Mouse (Mus musculus): ENCODE data around the gene Cdk5rap2. TPM values are rescaled to one million over a fixed set of nuclear protein-coding genes. Genes with fewer than 3 reads are reported as not detected.

The Cdk5rap2 gene
- polyA plus RNA-seq, 1 experiment from 2014 or later: 25.7 TPM

- Histone ChIP-seq H3K9me3 (ENCODE audit: control insufficient read depth, low read length) (no peaks in the 10 kb centered on the region), H3K4me1 (ENCODE audit: control insufficient read depth, insufficient read depth, low read length) (no peaks in the 10 kb centered on the region), H3K36me3 (ENCODE audit: control insufficient read depth, insufficient read depth, low read length) (no peaks in the 10 kb centered on the region), H3K4me2 (ENCODE audit: low read depth, severe bottlenecking) (no peak overlapping the region), H3K9ac (ENCODE audit: low read length) (no peak overlapping the region), H3K27ac (replicated peaks; ENCODE audit: low read depth, low read length) (no peak overlapping the region), H3K27me3 (ENCODE audit: control insufficient read depth, insufficient read depth, low read length) (no peaks in the 10 kb centered on the region), H3K4me3 (ENCODE audit: low read depth, low read length) (no peak overlapping the region)
- 85% methylated on average over 4 of the region's 4 CpGs for WGBS
- no peak for DNase-seq (ENCODE audit: low spot score)
- ATAC-seq (ENCODE audit: insufficient number of reproducible peaks, low FRiP score, low TSS enrichment, low read depth): no peak
Observed at GRCm38 (mm10) chr4:70334995-70335394, 75.2 kb downstream of the Cdk5rap2 start.

DNA sequence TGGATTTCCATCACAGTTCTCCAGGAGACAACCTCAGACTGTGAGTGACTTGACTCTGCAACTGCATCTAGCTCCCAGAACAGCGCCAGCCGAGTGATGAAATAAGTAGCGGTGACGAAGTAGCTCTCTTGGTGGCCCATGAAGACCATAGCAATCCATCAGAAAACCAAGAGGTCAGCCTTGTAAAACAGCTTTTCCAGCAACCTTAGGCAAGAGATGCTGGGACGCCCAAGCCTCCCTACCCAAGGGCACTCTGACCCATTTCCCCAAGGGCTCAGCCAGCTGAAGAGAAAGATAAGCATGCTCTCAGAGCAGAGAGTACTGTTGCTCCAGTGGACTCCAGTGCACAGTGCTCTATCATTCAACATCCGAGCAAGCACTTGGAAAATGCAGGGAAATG is 77.3 kb downstream of the Cdk5rap2 start:
- Histone ChIP-seq H3K4me3 (ENCODE audit: low read depth, low read length) (no peak overlapping the region), H3K27ac (replicated peaks; ENCODE audit: low read depth, low read length) (no peak overlapping the region), H3K9ac (ENCODE audit: low read length) (no peak overlapping the region), H3K4me1 (ENCODE audit: control insufficient read depth, insufficient read depth, low read length) (no peaks in the 10 kb centered on the region), H3K36me3 (ENCODE audit: control insufficient read depth, insufficient read depth, low read length) (no peaks in the 10 kb centered on the region), H3K27me3 (ENCODE audit: control insufficient read depth, insufficient read depth, low read length) (no peaks in the 10 kb centered on the region), H3K9me3 (ENCODE audit: control insufficient read depth, low read length) (no peaks in the 10 kb centered on the region), H3K4me2 (ENCODE audit: low read depth, severe bottlenecking) (no peak overlapping the region)
- 91% methylated on average over 6 of the region's 6 CpGs for WGBS
- ATAC-seq (ENCODE audit: insufficient number of reproducible peaks, low FRiP score, low TSS enrichment, low read depth) (no peak), DNase-seq (ENCODE audit: low spot score) (no peak)

GRCm38 (mm10) chr4:70332576-70332975 is 77.7 kb downstream of the Cdk5rap2 start:
- no peak for DNase-seq (ENCODE audit: low spot score)
- ATAC-seq (ENCODE audit: insufficient number of reproducible peaks, low FRiP score, low TSS enrichment, low read depth): no peak
- 88% methylated on average over 7 of the region's 7 CpGs for WGBS

GRCm38 (mm10) chr4:70331181-70331580 is 79.1 kb downstream of the Cdk5rap2 start:
- 92% methylated on average over 6 of the region's 6 CpGs for WGBS
- Histone ChIP-seq H3K4me2 (ENCODE audit: low read depth, severe bottlenecking) (no peak overlapping the region), H3K4me3 (ENCODE audit: low read depth, low read length) (no peak overlapping the region), H3K4me1 (ENCODE audit: control insufficient read depth, insufficient read depth, low read length) (no peaks in the 10 kb centered on the region), H3K36me3 (ENCODE audit: control insufficient read depth, insufficient read depth, low read length) (no peaks in the 10 kb centered on the region), H3K9me3 (ENCODE audit: control insufficient read depth, low read length) (no peaks in the 10 kb centered on the region), H3K27me3 (ENCODE audit: control insufficient read depth, insufficient read depth, low read length) (no peaks in the 10 kb centered on the region), H3K27ac (replicated peaks; ENCODE audit: low read depth, low read length) (no peak overlapping the region), H3K9ac (ENCODE audit: low read length) (no peak overlapping the region)
- ATAC-seq (ENCODE audit: insufficient number of reproducible peaks, low FRiP score, low TSS enrichment, low read depth) (no peak), DNase-seq (ENCODE audit: low spot score) (no peak)

More at GRCm38 (mm10) chr4:70332576-70332975, 77.7 kb downstream of the Cdk5rap2 start:
- Histone ChIP-seq H3K4me1 (ENCODE audit: control insufficient read depth, insufficient read depth, low read length) (no peaks in the 10 kb centered on the region), H3K36me3 (ENCODE audit: control insufficient read depth, insufficient read depth, low read length) (no peaks in the 10 kb centered on the region), H3K4me3 (ENCODE audit: low read depth, low read length) (no peak overlapping the region), H3K9me3 (ENCODE audit: control insufficient read depth, low read length) (no peaks in the 10 kb centered on the region), H3K4me2 (ENCODE audit: low read depth, severe bottlenecking) (no peak overlapping the region), H3K9ac (ENCODE audit: low read length) (no peak overlapping the region), H3K27ac (replicated peaks; ENCODE audit: low read depth, low read length) (no peak overlapping the region), H3K27me3 (ENCODE audit: control insufficient read depth, insufficient read depth, low read length) (no peaks in the 10 kb centered on the region)

DNA sequence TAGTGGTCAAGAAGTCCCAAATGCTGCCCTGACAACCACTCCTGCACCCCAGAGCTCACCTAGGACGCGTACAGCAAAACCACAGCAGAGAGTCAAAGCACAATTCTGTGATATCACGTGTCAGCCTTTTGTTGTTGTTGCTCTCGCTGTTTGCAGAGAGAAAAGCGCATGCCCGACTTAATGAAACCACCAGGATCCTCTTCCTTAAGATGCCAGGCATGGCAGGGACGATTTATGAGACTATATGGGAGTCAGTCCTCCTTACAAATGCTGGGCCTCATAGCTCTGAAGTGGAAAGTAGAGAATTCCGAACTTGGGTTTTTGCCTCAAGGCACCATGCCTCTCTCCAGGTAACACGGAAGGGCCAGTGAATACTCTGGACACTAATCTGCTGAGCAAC is 82.2 kb downstream of the Cdk5rap2 start:
- Histone ChIP-seq H3K9ac (ENCODE audit: low read length) (no peak overlapping the region), H3K27ac (replicated peaks; ENCODE audit: low read depth, low read length) (no peak overlapping the region), H3K4me1 (ENCODE audit: control insufficient read depth, insufficient read depth, low read length) (no peaks in the 10 kb centered on the region), H3K9me3 (ENCODE audit: control insufficient read depth, low read length) (no peaks in the 10 kb centered on the region), H3K36me3 (ENCODE audit: control insufficient read depth, insufficient read depth, low read length) (no peaks in the 10 kb centered on the region), H3K4me2 (ENCODE audit: low read depth, severe bottlenecking) (no peak overlapping the region), H3K4me3 (ENCODE audit: low read depth, low read length) (no peak overlapping the region), H3K27me3 (ENCODE audit: control insufficient read depth, insufficient read depth, low read length) (no peaks in the 10 kb centered on the region)
- no peak for DNase-seq (ENCODE audit: low spot score)
- WGBS: 89% methylated on average over 9 of the region's 9 CpGs
- ATAC-seq (ENCODE audit: insufficient number of reproducible peaks, low FRiP score, low TSS enrichment, low read depth): no peak

DNA sequence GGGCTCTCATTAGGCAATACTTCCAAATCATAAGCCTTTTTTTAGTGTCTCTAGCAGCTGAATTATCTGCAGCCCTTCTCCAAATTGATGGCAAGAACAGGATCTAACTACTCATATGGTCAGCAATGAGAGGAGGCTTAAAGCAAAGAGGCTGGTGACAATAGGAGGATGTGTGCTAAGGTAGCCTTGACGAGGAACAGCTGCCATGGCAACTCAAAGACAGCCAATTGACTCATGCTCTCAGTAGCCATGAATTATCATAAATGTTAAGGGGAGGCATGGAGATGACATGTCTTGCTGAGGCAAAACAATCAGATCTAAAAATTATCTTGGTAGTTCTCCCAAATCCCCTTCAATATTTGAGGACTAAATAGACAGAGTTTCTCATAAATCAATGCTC is 82.8 kb downstream of the Cdk5rap2 start:
- ATAC-seq (ENCODE audit: insufficient number of reproducible peaks, low FRiP score, low TSS enrichment, low read depth): no peak
- Histone ChIP-seq H3K9me3 (ENCODE audit: control insufficient read depth, low read length) (no peaks in the 10 kb centered on the region), H3K4me1 (ENCODE audit: control insufficient read depth, insufficient read depth, low read length) (no peaks in the 10 kb centered on the region), H3K27me3 (ENCODE audit: control insufficient read depth, insufficient read depth, low read length) (no peaks in the 10 kb centered on the region), H3K9ac (ENCODE audit: low read length) (no peak overlapping the region), H3K4me2 (ENCODE audit: low read depth, severe bottlenecking) (no peak overlapping the region), H3K36me3 (ENCODE audit: control insufficient read depth, insufficient read depth, low read length) (no peaks in the 10 kb centered on the region), H3K4me3 (ENCODE audit: low read depth, low read length) (no peak overlapping the region), H3K27ac (replicated peaks; ENCODE audit: low read depth, low read length) (no peak overlapping the region)
- WGBS: 73% methylated on average over 1 of the region's 1 CpGs
- no peak for DNase-seq (ENCODE audit: low spot score)

GRCm38 (mm10) chr4:70321586-70321985 is 88.7 kb downstream of the Cdk5rap2 start:
- Histone ChIP-seq H3K27ac (replicated peaks; ENCODE audit: low read depth, low read length) (no peak overlapping the region), H3K9me3 (ENCODE audit: control insufficient read depth, low read length) (no peaks in the 10 kb centered on the region), H3K27me3 (ENCODE audit: control insufficient read depth, insufficient read depth, low read length) (no peaks in the 10 kb centered on the region), H3K4me2 (ENCODE audit: low read depth, severe bottlenecking) (no peak overlapping the region), H3K36me3 (ENCODE audit: control insufficient read depth, insufficient read depth, low read length) (no peaks in the 10 kb centered on the region; the same call in 1 of the 2 replicates), H3K4me3 (ENCODE audit: low read depth, low read length) (no peak overlapping the region), H3K9ac (ENCODE audit: low read length) (no peak overlapping the region), H3K4me1 (ENCODE audit: control insufficient read depth, insufficient read depth, low read length) (no peaks in the 10 kb centered on the region)
- DNase-seq (ENCODE audit: low spot score): no peak
- no peak for ATAC-seq (ENCODE audit: insufficient number of reproducible peaks, low FRiP score, low TSS enrichment, low read depth)
- WGBS: 82% methylated on average over 1 of the region's 1 CpGs

DNA sequence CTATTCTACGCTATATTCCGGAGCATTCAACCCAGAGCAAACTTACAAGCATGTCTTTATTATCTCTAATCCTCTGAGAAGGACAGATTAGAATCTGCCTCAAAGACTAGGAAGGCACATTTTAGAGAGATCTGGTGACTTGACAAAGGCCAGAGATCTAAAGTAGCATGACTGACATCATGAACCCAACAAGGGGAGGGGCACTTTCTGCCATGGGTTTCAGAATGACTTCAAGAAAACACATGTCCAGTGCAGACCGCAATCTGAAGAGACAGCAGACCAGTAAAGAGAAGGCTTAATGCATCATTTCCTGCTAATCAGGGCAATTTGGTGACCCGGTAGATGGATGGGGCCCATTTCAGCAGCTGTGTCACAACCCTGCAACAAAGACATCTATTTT is 98.1 kb downstream of the Cdk5rap2 start:
- no peaks in the 10 kb centered on the region for H3K27me3 ChIP-seq (ENCODE audit: control insufficient read depth, insufficient read depth, low read length)
- H3K9ac ChIP-seq (ENCODE audit: low read length): no peak overlapping the region
- WGBS: 82% methylated on average over 4 of the region's 4 CpGs
- peaks cover 2% of the 10 kb centered on the region; the same call in 1 of the 2 replicates for H3K36me3 ChIP-seq (ENCODE audit: control insufficient read depth, insufficient read depth, low read length)
- no peaks in the 10 kb centered on the region for H3K4me1 ChIP-seq (ENCODE audit: control insufficient read depth, insufficient read depth, low read length)
- no peak overlapping the region for H3K4me2 ChIP-seq (ENCODE audit: low read depth, severe bottlenecking)
- no peak overlapping the region for H3K27ac ChIP-seq (replicated peaks; ENCODE audit: low read depth, low read length)
- no peak for ATAC-seq (ENCODE audit: insufficient number of reproducible peaks, low FRiP score, low TSS enrichment, low read depth)
- no peaks in the 10 kb centered on the region for H3K9me3 ChIP-seq (ENCODE audit: control insufficient read depth, low read length)
- DNase-seq (ENCODE audit: low spot score): no peak
- no peak overlapping the region for H3K4me3 ChIP-seq (ENCODE audit: low read depth, low read length)

- 90% methylated on average over 5 of the region's 5 CpGs for WGBS
- DNase-seq (ENCODE audit: low spot score): no peak
- Histone ChIP-seq H3K4me2 (ENCODE audit: low read depth, severe bottlenecking) (no peak overlapping the region), H3K4me3 (ENCODE audit: low read depth, low read length) (no peak overlapping the region), H3K4me1 (ENCODE audit: control insufficient read depth, insufficient read depth, low read length) (no peaks in the 10 kb centered on the region), H3K9me3 (ENCODE audit: control insufficient read depth, low read length) (no peaks in the 10 kb centered on the region), H3K27ac (replicated peaks; ENCODE audit: low read depth, low read length) (no peak overlapping the region), H3K36me3 (ENCODE audit: control insufficient read depth, insufficient read depth, low read length) (peaks cover 2% of the 10 kb centered on the region; the same call in 1 of the 2 replicates), H3K9ac (ENCODE audit: low read length) (no peak overlapping the region), H3K27me3 (ENCODE audit: control insufficient read depth, insufficient read depth, low read length) (no peaks in the 10 kb centered on the region)
- no peak for ATAC-seq (ENCODE audit: insufficient number of reproducible peaks, low FRiP score, low TSS enrichment, low read depth)
Observed at GRCm38 (mm10) chr4:70311530-70311929, 98.7 kb downstream of the Cdk5rap2 start.
